Mouse (Mus musculus): ENCODE measurements around the gene Bhmt. TPM values are rescaled to one million over a fixed set of nuclear protein-coding genes. Genes with fewer than 3 reads are reported as not detected.

Bhmt gene
- polyA plus RNA-seq (2012; rRNA removed) = 0.51 and 1.7 TPM in 2 replicates

GRCm38 (mm10) chr13:93637282-93638245 is at the start of gene Bhmt:
Bhmt (minus strand) TSS chr13:93637961.

GRCm38 (mm10) chr13:93674131-93674561 is 36.4 kb upstream of the Bhmt start, which contains the start of the genes Bhmt2 and Dmgdh:
Bhmt2 (minus strand) TSS chr13:93674302.
Dmgdh (plus strand) TSS chr13:93674433.

Other genes starting within 250 kb of the Bhmt start
- gene Jmy, start 138.2 kb downstream of the Bhmt start, polyA plus RNA-seq (2012; rRNA removed) = 6.4 and 8.9 TPM in 2 replicates
- 0.41 and 0.60 TPM in 2 replicates for gene Bhmt2, start 36.3 kb upstream of the Bhmt start, polyA plus RNA-seq (2012; rRNA removed)
- 0.29 and 0.56 TPM in 2 replicates for gene Dmgdh, start 36.5 kb upstream of the Bhmt start, polyA plus RNA-seq (2012; rRNA removed)
- gene Arsb, start 133.7 kb upstream of the Bhmt start, polyA plus RNA-seq (2012; rRNA removed) = 7.8 and 14.6 TPM in 2 replicates